Mouse (Mus musculus) adrenal gland, postnatal 25 days (tissue): ENCODE results near the gene Ift43. TPM values are rescaled to one million over a fixed set of nuclear protein-coding genes. Genes with fewer than 3 reads are reported as not detected.

Experiments used
- DNase-seq: peaks from one replicate; pipeline ENCODE4 v3.0.0; 2021; ENCODE audit warnings: mixed read lengths
- total RNA-seq: library from RNA; stranded (reverse); gene quantifications from 2 replicates; pipeline ENCODE4 v1.2.3, GENCODE M21; 2021

Gene Ift43
- total RNA-seq, 1 experiment from 2014 or later = 27.4 TPM

DNA sequence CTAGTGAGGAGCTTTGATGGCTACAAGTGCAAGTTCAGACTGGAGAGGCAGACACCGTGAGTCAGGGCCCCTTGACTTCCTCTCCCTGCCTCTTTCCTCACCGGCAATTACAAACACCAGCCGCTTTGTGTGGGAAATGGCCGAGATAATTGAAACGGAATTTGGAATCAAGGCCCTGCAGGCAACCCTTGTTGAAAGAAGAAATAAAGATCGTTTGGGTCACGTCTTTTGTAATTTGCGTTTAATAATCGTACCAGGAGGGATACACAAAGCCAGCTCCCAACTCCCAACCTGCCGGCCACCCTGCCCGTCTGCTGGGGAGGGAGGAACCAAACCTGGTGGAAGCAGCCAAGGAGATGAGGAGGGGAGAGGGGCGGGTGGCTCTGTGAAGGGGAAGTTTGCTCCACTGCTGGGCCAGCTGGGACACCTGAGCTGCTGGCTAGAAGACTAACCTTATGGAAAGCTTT lies 93.2 kb downstream of the Ift43 start:
- no peak for DNase-seq

GRCm38 (mm10) chr12:86176675-86177339 lies 94.5 kb downstream of the Ift43 start:
- DNase-seq = no peak

DNA sequence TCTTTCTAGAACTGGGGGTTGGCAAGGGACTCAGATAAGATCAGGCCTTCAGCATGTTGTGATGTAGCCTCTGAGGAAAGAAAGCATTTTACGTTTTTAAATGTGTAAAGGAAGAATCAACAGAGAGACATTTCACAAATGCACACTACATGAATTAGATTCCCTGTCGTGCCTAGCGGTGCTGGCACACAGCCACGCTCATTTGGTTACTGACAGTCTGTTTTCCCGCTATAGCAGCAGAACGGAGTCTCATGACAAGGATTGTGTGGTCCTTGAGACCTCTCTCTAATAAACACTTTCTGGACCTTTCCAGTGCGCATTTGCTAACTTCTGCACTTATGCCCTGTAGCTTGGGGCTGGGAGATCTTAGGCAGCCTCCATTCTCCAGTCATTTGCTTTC lies 96.9 kb downstream of the Ift43 start:
- no peak for DNase-seq

DNA sequence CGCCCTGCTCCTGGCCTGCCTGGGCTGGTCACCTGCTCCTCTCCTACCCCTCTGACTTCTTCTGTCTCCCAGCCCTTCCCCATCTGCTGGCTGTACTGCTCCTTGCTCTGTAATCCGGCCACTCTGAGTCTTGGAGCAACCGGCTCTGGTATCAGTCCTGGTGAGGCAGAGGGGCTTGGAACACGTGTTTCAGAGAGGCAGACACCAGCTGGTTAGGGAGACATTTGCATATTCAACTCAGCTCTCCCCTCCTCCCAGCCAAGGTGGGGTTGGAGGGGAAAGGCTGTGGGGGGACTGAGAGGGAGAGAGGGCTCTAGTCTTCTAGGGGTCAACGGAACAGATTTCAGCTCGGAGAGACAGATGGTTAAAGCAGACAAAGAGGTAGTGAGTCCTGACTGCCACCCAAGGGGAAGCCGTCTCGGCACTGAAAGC lies 99.0 kb downstream of the Ift43 start:
- no peak for DNase-seq

DNA sequence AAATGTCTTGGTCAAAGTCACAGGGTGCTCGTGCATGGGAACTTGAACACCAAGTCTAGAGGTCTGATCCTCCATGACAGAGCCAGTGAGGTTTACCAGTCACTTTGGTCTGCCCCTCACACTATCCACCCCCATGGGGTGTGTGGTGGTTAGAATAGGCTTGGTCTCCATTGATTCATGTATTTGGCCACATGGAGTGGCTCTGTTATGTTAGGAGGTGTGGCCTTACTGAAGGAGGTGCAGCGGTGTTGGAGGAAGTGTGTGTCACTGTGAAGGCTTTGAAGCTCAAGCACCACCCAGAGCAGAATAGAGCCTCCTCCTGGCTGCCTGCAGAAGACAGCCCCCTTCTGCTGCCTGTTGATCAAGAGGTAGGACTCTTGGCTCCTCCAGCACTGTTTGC lies 99.5 kb downstream of the Ift43 start:
- no peak for DNase-seq

- DNase-seq = no peak
Measured at GRCm38 (mm10) chr12:86182414-86182813, 100.1 kb downstream of the Ift43 start.

DNA sequence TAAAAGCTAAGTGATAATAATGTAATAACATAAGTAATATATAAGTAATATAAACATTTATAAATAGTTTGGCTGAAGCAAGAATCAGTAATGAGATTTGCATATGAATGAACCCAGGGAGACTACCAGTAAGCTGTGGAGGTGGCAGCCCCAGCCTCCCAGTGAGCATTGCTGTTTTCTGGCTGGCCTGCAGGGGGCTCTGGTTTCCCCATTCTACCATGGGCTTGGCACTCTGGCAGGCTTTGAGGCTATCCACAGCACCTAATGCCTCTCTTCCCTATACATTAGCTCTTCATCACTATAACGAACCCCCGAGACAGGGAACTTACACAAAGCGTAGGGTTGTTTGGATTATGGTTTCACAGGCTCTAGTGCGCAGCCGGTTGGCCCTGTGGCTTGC lies 105.8 kb downstream of the Ift43 start:
- peak; percentile 25 for DNase-seq

DNA sequence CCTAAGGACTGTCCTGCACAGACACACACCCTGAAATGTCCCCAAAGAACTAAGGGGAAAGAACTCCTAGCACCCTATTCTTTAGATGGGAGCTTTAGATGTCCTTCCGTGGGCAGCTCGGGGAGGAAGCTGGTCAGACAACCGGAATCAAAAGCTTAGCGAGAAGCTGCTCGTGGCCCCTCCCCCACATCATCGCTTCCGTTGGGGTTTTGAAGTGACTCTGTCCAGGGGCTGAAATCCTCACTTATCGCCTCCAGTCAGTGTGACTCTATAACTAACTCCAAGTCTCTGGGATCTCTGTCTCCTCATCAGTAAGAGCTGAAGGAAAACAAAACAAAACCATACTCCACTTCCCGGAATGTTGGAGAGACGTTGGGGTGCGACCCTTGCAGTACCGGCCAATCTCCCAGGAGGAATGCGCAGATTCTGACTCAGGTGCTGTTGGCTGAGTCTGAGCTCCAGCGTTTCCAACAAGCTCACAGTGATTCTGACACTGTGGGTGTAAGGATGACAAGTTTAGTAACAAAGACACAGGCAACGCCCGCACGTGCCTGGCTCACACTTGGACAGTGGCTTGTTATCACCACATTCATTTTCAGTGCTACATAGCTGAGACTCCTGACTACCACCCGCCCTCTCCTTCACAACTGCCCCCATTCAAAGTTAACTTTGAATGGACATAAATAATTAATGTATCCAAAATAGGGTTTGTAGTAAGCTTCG lies 107.4 kb downstream of the Ift43 start:
- DNase-seq = no peak

- DNase-seq = no peak
Measured at GRCm38 (mm10) chr12:86192036-86192449, 109.7 kb downstream of the Ift43 start.

GRCm38 (mm10) chr12:86196944-86197343 lies 114.6 kb downstream of the Ift43 start:
- DNase-seq = no peak

GRCm38 (mm10) chr12:86203443-86204057 lies 121.2 kb downstream of the Ift43 start:
- DNase-seq = no peak

DNA sequence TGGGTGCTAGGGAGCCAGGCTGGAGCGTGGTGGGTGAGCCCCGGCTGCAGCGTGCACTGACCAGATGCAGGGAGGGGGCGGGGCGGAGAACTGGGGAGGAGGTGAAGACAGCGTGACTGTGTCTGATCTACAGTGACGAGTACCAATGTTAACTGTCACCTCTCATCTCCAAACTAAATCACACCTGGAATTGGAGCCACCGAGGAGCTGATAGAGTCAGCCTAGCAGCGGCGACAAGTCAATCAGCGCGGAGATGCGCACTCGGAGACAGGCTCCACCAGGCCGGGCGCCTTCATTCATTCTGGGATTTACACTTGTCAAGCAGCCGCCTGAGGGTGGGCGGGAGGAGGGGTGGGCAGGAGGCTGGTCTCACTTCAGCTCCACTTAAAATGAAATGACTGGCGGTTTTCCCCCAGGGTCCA lies 128.8 kb downstream of the Ift43 start:
- no peak for DNase-seq

Other genes with a start within 250 kb of the Ift43 start
- 7.6 and 9.5 TPM in 2 replicates for gene Tgfb3, start 3.5 kb upstream of the Ift43 start, total RNA-seq
- gene Gpatch2l, start 159.3 kb downstream of the Ift43 start, total RNA-seq = 21.7 and 26.7 TPM in 2 replicates